Mouse (Mus musculus): ENCODE results near the gene Mapk8ip3. TPM values are rescaled to one million over a fixed set of nuclear protein-coding genes. Genes with fewer than 3 reads are reported as not detected.

Gene Mapk8ip3
- polyA plus RNA-seq (2011; ENCODE audit: insufficient read depth, insufficient read length, low read depth, missing spikeins): 54.8 and 59.5 TPM in 2 replicates

DNA sequence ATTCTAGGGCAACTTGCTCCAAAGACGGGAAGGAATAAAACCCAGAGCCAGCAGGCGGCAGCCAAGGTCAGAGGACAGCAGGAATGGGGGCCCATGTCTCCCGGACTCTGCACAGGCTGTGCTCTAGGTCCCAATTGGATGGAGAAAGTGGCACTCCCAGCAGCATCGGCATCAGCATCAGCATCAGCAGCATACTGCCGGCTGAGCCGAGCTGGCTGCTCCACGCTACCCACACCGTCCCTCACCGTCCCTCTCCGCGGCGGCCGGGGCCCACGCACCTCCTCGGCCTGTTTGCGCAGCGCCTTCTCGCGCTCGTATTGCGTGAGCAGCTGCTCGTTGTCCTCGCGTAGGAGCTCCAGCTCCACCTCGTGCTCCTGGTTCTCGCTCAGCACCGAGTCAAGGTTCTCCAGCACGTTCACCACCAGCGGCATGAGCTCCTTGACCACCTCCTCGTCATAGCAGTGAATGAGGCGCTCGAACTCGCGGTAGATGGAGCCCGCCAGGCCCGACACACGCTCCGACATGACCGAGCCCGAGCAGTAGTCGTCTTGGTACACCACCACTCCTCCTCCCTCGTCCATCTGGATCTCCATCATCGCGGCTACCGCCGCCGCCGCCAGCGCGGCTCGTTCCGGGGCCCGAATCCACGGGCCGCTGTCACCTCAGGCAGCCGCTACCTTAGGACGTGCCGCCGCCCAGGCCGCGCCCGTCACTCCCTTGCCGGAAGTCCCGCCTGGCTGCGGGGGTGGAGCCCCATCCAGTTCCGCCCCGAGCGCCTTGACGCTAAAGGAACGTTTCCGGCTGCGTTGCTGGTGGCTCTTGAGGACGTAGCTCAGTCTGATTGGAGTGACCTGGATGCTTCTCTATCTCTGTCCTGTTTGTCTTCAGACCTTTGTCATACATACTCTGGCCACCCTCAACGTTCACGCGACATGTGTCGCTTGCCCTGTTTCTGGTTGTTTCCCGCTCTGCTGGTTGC, at the start of gene Mapk8ip3:
TSS of gene Mapk8ip3 (minus strand) at position 719 of the 979 bp plus-strand sequence.
- Histone ChIP-seq H3K4me3 (ENCODE audit: low read depth, low read length) (peak within 1 kb of the TSS; percentile 91), H3K4me1 (ENCODE audit: control insufficient read depth, insufficient read depth, low read length) (no peaks in the 10 kb centered on the region), H3K27me3 (ENCODE audit: control insufficient read depth, insufficient read depth, low read length, poor library complexity, severe bottlenecking) (no peaks in the 10 kb centered on the region), H3K27ac (ENCODE audit: insufficient read depth, low read length) (0 out of 2 replicates have a peak within 1 kb of the TSS, but pooled peaks have one; percentile 33), H3K9ac (ENCODE audit: low read depth, poor library complexity, severe bottlenecking) (peak within 1 kb of the TSS; percentile 9), H3K9me3 (replicated peaks; ENCODE audit: control insufficient read depth, insufficient read depth, low read length, poor library complexity, severe bottlenecking) (no peaks in the 10 kb centered on the region), H3K36me3 (ENCODE audit: control insufficient read depth, insufficient read depth, low read length, poor library complexity, severe bottlenecking) (peaks cover 3% of the 10 kb centered on the region)
- TF ChIP-seq POLR2A (IDR thresholded peaks at IDR 0.05; ENCODE audit: insufficient read depth, low read length): peak; percentile 96
- 0 out of 2 replicates have a peak, but pooled peaks have one; percentile 40 for TF ChIP-seq EP300 (IDR thresholded peaks at IDR 0.05; ENCODE audit: insufficient read depth, low read depth, low read length)
- peak; percentile 35 for TF ChIP-seq CTCF (IDR thresholded peaks at IDR 0.05; ENCODE audit: low read depth, low read length)

DNA sequence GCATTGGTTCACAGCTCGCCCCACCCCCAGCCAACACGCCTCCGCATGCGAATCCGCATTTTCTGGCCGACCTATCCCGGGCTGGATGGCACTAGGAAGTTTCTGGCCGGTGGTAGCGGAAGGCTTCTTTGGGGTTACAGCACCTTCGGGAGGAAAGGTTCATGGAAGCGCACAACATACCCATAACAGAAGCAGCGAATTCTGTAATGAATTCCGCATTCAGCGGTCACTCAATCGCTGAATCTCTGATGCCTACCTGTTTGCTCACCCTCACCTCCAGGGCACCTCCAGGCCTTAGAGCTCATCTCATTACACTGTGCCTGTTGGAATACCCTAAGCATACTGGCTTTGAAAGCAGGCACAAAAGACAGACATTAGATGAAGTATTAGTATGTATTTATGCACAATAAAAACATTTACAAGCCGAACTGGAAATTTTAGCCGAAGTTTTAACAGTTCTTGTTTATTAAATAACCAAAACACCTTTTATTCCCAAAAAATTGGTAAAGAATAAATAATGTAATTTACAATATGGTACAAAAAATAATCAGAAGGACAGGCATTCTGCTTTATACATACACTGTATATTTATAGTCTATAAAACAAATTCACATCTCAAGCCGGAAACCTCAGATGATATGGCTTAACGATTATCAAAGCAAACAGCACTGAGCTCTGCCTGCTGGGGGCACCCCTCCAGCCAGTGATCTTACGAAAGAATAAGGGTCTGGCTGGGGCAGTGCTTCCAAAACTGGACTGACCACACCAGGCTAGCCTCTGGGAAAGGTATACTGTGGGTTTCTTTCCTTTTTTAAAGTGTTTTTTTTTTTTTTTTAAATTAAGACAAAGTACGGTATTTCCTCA, 24.3 kb upstream of the Mapk8ip3 start:
- TF ChIP-seq POLR2A (IDR thresholded peaks at IDR 0.05; ENCODE audit: insufficient read depth, low read length) (peak; percentile 37), CTCF (IDR thresholded peaks at IDR 0.05; ENCODE audit: low read depth, low read length) (no peak)
- Histone ChIP-seq H3K9me3 (replicated peaks; ENCODE audit: control insufficient read depth, insufficient read depth, low read length, poor library complexity, severe bottlenecking) (no peaks in the 10 kb centered on the region), H3K27me3 (ENCODE audit: control insufficient read depth, insufficient read depth, low read length, poor library complexity, severe bottlenecking) (no peaks in the 10 kb centered on the region), H3K9ac (ENCODE audit: low read depth, poor library complexity, severe bottlenecking) (0 out of 2 replicates have a peak overlapping the region, but pooled peaks have one; percentile 34), H3K4me3 (ENCODE audit: low read depth, low read length) (peak overlapping the region; percentile 85), H3K36me3 (ENCODE audit: control insufficient read depth, insufficient read depth, low read length, poor library complexity, severe bottlenecking) (peaks cover 44% of the 10 kb centered on the region), H3K4me1 (ENCODE audit: control insufficient read depth, insufficient read depth, low read length) (peaks cover 3% of the 10 kb centered on the region), H3K27ac (ENCODE audit: insufficient read depth, low read length) (0 out of 2 replicates have a peak overlapping the region, but pooled peaks have one; percentile 33)

DNA sequence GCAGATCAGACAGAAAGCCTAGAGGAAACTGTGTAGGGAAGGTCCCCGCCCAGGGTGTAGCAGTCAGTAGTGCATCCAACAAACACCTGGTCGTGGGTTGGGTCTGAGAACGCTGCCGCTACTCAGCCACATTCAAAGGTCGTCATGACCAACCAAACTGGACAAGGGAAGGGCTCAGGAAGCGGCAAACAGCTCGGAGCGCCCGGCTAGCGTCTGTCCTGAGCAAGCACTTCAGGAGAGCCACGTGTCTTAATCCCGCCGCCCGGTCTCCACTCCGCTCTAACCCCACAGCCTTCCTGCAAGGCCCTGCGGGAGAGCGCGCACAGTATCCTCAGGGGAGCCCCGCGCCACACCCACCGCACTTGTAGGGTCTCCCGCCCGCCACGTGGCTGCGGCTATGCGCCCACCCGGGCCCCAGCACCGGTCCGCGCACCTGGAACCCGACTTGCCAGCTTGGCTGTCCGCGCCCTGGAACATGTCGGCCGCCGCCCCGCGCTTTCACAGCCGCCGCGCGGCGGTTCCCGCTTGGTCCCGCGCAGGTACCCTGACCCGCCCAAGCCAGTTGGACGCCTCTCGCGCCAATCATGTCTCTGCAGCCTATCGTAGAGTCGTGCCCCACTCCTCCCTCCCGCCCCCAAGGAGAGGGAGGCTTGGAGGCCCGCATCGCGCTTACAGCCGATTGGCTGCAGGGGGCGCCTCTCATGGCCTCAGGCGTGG, 23.5 kb upstream of the Mapk8ip3 start, which contains the start of gene Jpt2:
TSS of gene Jpt2 (minus strand) at position 555 of the 717 bp plus-strand sequence.
- TF ChIP-seq POLR2A (IDR thresholded peaks at IDR 0.05; ENCODE audit: insufficient read depth, low read length) (no peak), EP300 (IDR thresholded peaks at IDR 0.05; ENCODE audit: insufficient read depth, low read depth, low read length) (0 out of 2 replicates have a peak, but pooled peaks have one; percentile 9), CTCF (IDR thresholded peaks at IDR 0.05; ENCODE audit: low read depth, low read length) (no peak)
- peaks cover 44% of the 10 kb centered on the region for H3K36me3 ChIP-seq (ENCODE audit: control insufficient read depth, insufficient read depth, low read length, poor library complexity, severe bottlenecking)
- H3K27ac ChIP-seq (ENCODE audit: insufficient read depth, low read length): peak within 1 kb of the TSS; percentile 33
- peaks cover 3% of the 10 kb centered on the region for H3K4me1 ChIP-seq (ENCODE audit: control insufficient read depth, insufficient read depth, low read length)
- no peaks in the 10 kb centered on the region for H3K27me3 ChIP-seq (ENCODE audit: control insufficient read depth, insufficient read depth, low read length, poor library complexity, severe bottlenecking)
- H3K9me3 ChIP-seq (replicated peaks; ENCODE audit: control insufficient read depth, insufficient read depth, low read length, poor library complexity, severe bottlenecking): no peaks in the 10 kb centered on the region
- peak within 1 kb of the TSS; percentile 92 for H3K4me3 ChIP-seq (ENCODE audit: low read depth, low read length)
- H3K9ac ChIP-seq (ENCODE audit: low read depth, poor library complexity, severe bottlenecking): peak within 1 kb of the TSS; percentile 89

DNA sequence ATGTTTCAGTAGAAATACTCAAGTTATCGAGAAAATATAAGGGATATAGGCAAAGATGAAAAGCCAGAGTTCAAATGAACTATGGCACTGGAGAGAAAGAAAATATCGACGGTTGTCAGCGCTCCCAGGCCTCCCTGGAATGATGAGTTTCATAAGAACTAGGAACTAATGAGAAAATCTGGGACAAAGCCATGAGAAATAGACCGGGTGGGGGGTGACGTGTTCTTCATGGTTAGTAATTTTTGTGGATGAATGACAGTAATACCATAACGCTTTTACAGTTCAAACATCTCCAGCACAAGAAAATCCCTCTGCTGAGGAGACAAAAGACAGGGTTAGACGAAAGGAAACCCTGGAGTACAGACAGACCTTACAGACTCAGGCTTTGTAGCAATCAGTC, 22.6 kb upstream of the Mapk8ip3 start:
- no peak for TF ChIP-seq EP300 (IDR thresholded peaks at IDR 0.05; ENCODE audit: insufficient read depth, low read depth, low read length)
- no peak for TF ChIP-seq POLR2A (IDR thresholded peaks at IDR 0.05; ENCODE audit: insufficient read depth, low read length)
- TF ChIP-seq CTCF (IDR thresholded peaks at IDR 0.05; ENCODE audit: low read depth, low read length): no peak
- Histone ChIP-seq H3K27ac (ENCODE audit: insufficient read depth, low read length) (peak overlapping the region; percentile 26; the same call in 1 of the 2 replicates), H3K9me3 (replicated peaks; ENCODE audit: control insufficient read depth, insufficient read depth, low read length, poor library complexity, severe bottlenecking) (no peaks in the 10 kb centered on the region), H3K9ac (ENCODE audit: low read depth, poor library complexity, severe bottlenecking) (peak overlapping the region; percentile 89), H3K36me3 (ENCODE audit: control insufficient read depth, insufficient read depth, low read length, poor library complexity, severe bottlenecking) (peaks cover 44% of the 10 kb centered on the region), H3K27me3 (ENCODE audit: control insufficient read depth, insufficient read depth, low read length, poor library complexity, severe bottlenecking) (no peaks in the 10 kb centered on the region), H3K4me3 (ENCODE audit: low read depth, low read length) (peak overlapping the region; percentile 92), H3K4me1 (ENCODE audit: control insufficient read depth, insufficient read depth, low read length) (peaks cover 3% of the 10 kb centered on the region)

DNA sequence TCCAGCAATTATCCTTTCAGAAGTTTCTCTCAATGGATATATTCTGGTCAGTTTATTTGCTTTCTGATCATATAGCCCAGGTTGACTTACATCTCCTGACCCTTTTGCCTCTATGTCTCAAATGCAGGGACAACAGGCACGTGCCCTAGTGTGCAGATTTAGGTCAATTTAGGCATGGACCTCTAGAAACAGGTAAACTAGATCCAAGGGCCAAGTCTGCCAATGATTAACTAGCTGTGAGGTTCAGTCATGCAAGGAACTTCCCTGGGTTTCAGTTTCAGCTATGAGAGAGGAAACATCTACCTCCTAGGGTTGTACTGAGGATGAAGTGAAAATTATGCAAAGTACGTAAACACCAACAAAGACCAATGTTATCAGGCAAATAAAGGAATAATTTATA, 16.5 kb upstream of the Mapk8ip3 start:
- no peak for TF ChIP-seq POLR2A (IDR thresholded peaks at IDR 0.05; ENCODE audit: insufficient read depth, low read length)
- no peak for TF ChIP-seq CTCF (IDR thresholded peaks at IDR 0.05; ENCODE audit: low read depth, low read length)
- no peak for TF ChIP-seq EP300 (IDR thresholded peaks at IDR 0.05; ENCODE audit: insufficient read depth, low read depth, low read length)
- Histone ChIP-seq H3K4me3 (ENCODE audit: low read depth, low read length) (no peak overlapping the region), H3K9me3 (replicated peaks; ENCODE audit: control insufficient read depth, insufficient read depth, low read length, poor library complexity, severe bottlenecking) (no peaks in the 10 kb centered on the region), H3K27me3 (ENCODE audit: control insufficient read depth, insufficient read depth, low read length, poor library complexity, severe bottlenecking) (no peaks in the 10 kb centered on the region), H3K27ac (ENCODE audit: insufficient read depth, low read length) (no peak overlapping the region), H3K4me1 (ENCODE audit: control insufficient read depth, insufficient read depth, low read length) (no peaks in the 10 kb centered on the region), H3K36me3 (ENCODE audit: control insufficient read depth, insufficient read depth, low read length, poor library complexity, severe bottlenecking) (peaks cover 57% of the 10 kb centered on the region), H3K9ac (ENCODE audit: low read depth, poor library complexity, severe bottlenecking) (no peak overlapping the region)
